In genomic region chr7:130577388-130578003, GRCm38 (mm10) we compare ENCODE assay signal across 8 mouse cellular contexts. TPM values are rescaled to one million over a fixed set of nuclear protein-coding genes. Genes with fewer than 3 reads are reported as not detected.
A peak's percentile ranks its signal among the peaks of the same experiment; 100 is the strongest.
DNase-seq lines count a peak whose midpoint lies in the region; ATAC-seq and TF ChIP-seq lines count a peak whose summit lies in the region.

Tacc2 (plus strand) TSS chr7:130577438.

- H3K36me3 ChIP-seq in liver, adult 2 months (ENCODE audit: control insufficient read depth, insufficient read depth, low read length) = no peaks in the 10 kb centered on the region
- no peaks in the 10 kb centered on the region for H3K36me3 ChIP-seq in embryonic facial prominence, embryonic 14.5 days (ENCODE audit: control insufficient read depth, insufficient read depth, low read length)
- H3K36me3 ChIP-seq in neural tube, embryonic 15.5 days = no peaks in the 10 kb centered on the region

- H3K4me3 ChIP-seq in liver, adult 2 months (ENCODE audit: insufficient read depth, low read depth, low read length) = peak within 1 kb of the TSS; percentile 53
- peak within 1 kb of the TSS; percentile 16 for H3K4me3 ChIP-seq in embryonic facial prominence, embryonic 14.5 days (ENCODE audit: low read depth, low read length)
- H3K4me3 ChIP-seq in neural tube, embryonic 15.5 days (replicated peaks) = no peak within 1 kb of the TSS

- intact Hi-C loops in heart, postnatal 10 days (cut with DNase I) = no loop called here
- intact Hi-C loops in left cerebral cortex, postnatal 4 days (cut with DNase I) = no loop called here

- peak within 1 kb of the TSS; percentile 51 for H3K9ac ChIP-seq in liver, adult 2 months (ENCODE audit: low read depth, low read length)
- peak within 1 kb of the TSS; percentile 35 for H3K9ac ChIP-seq in embryonic facial prominence, embryonic 14.5 days (ENCODE audit: low read depth, low read length)
- no peak within 1 kb of the TSS for H3K9ac ChIP-seq in neural tube, embryonic 15.5 days (replicated peaks)

- no peaks in the 10 kb centered on the region for H3K79me2 ChIP-seq in liver, adult 2 months (ENCODE audit: control insufficient read depth, insufficient read depth, low read length)

- WGBS in liver, adult 2 months = 14% methylated on average over 15 of the region's 15 CpGs
- 37% methylated on average over 15 of the region's 15 CpGs for WGBS in embryonic facial prominence, embryonic 14.5 days
- 55% methylated on average over 15 of the region's 15 CpGs for WGBS in neural tube, embryonic 15.5 days

- H3K9me3 ChIP-seq in embryonic facial prominence, embryonic 14.5 days (ENCODE audit: control insufficient read depth, low read length) = no peaks in the 10 kb centered on the region
- H3K9me3 ChIP-seq in neural tube, embryonic 15.5 days (replicated peaks) = no peaks in the 10 kb centered on the region

- ATAC-seq in embryonic facial prominence, embryonic 14.5 days (ENCODE audit: low read depth) = no peak
- ATAC-seq in neural tube, embryonic 15.5 days (ENCODE audit: low FRiP score) = no peak

- no peak for TF ChIP-seq POLR2A in liver, adult 2 months (IDR thresholded peaks at IDR 0.05; ENCODE audit: extremely low read depth, insufficient read depth, low read length)

- 0 out of 2 replicates have a peak, but pooled peaks cover 5% of the 10 kb centered on the region for H3K4me1 ChIP-seq in liver, adult 2 months (ENCODE audit: control insufficient read depth, insufficient read depth, low read length)
- peaks cover 18% of the 10 kb centered on the region for H3K4me1 ChIP-seq in embryonic facial prominence, embryonic 14.5 days (ENCODE audit: control insufficient read depth, insufficient read depth, low read length)
- peaks cover 17% of the 10 kb centered on the region for H3K4me1 ChIP-seq in neural tube, embryonic 15.5 days

- peak within 1 kb of the TSS; percentile 51 for H3K4me2 ChIP-seq in embryonic facial prominence, embryonic 14.5 days (ENCODE audit: low read depth, low read length)
- peak within 1 kb of the TSS; percentile 30 for H3K4me2 ChIP-seq in neural tube, embryonic 15.5 days

- no peak for TF ChIP-seq CTCF in liver, adult 2 months (IDR thresholded peaks at IDR 0.05; ENCODE audit: low read depth, low read length)

- no peaks in the 10 kb centered on the region for H3K27me3 ChIP-seq in liver, adult 2 months (ENCODE audit: control insufficient read depth, insufficient read depth, low read length)
- H3K27me3 ChIP-seq in embryonic facial prominence, embryonic 14.5 days (replicated peaks; ENCODE audit: control insufficient read depth, insufficient read depth, low read length) = no peaks in the 10 kb centered on the region
- no peaks in the 10 kb centered on the region for H3K27me3 ChIP-seq in neural tube, embryonic 15.5 days (replicated peaks)

- peak within 1 kb of the TSS; percentile 11 for H3K27ac ChIP-seq in liver, adult 2 months (replicated peaks; ENCODE audit: insufficient read depth, low read depth, low read length)
- H3K27ac ChIP-seq in embryonic facial prominence, embryonic 14.5 days (replicated peaks; ENCODE audit: low read depth, low read length) = peak within 1 kb of the TSS; percentile 83
- no peak within 1 kb of the TSS; the same call in 1 of the 2 replicates for H3K27ac ChIP-seq in neural tube, embryonic 15.5 days (replicated peaks)

- DNase-seq in liver, adult 2 months (ENCODE audit: extremely low read depth, low read depth, low spot score) = peak; percentile 21
- DNase-seq in liver = no peak
- no peak for DNase-seq in embryonic facial prominence, embryonic 14.5 days (ENCODE audit: low spot score)
- no peak for DNase-seq in heart, postnatal 10 days
- DNase-seq in left cerebral cortex, postnatal 4 days = no peak
- DNase-seq in spleen, adult 18-20 months = no peak
- DNase-seq in cerebellum, postnatal 4 days (ENCODE audit: low spot score in 2 of 2) = no peak

RNA-seq across cellular contexts. Expression of gene Tacc2, which starts in this region (rescaled TPM):
- total RNA-seq in liver, adult 2 months (2014; rRNA removed) = 13.5 and 14.3 TPM in 2 replicates
- 8.4 and 10.0 TPM in 2 replicates for polyA plus RNA-seq in liver, adult 2 months (2012; rRNA removed)
- polyA plus RNA-seq in embryonic facial prominence, embryonic 14.5 days (2014; fragmentation: Nextera tagmentation; extraction: Ambion mirVana) = 42.2 and 44.4 TPM in 2 replicates
- 100 to 1,000 TPM; 208 to 286 TPM for total RNA-seq in heart, postnatal 10 days (2021)
- 100 to 1,000 TPM; 101 to 102 TPM for total RNA-seq in left cerebral cortex, postnatal 4 days (2021)
- polyA plus RNA-seq in neural tube, embryonic 15.5 days (2015; fragmentation: Nextera tagmentation; extraction: Ambion mirVana) = 53.9 and 58.9 TPM in 2 replicates
